Mouse (Mus musculus) heart, embryonic 15.5 days (tissue): ENCODE data around the gene Cenpv. TPM values are rescaled to one million over a fixed set of nuclear protein-coding genes. Genes with fewer than 3 reads are reported as not detected.

ENCODE experiments used
- ATAC-seq: fragments of 200-750 bp; cut with Nextera tagmentation; replicated peaks from 2 replicates; pipeline ENCODE4 v1.8.0; 2017; ENCODE audit warnings: low read depth, moderate TSS enrichment; ENCODE audit not compliant: insufficient number of reproducible peaks, insufficient read depth, low FRiP score
- H3K27ac ChIP-seq: fragments of 300-500 bp; sonication (generic); 2 replicates; pipeline ENCODE4 v1.5.1; 2015; ENCODE audit warnings: mild to moderate bottlenecking, inconsistent platforms
- H3K27me3 ChIP-seq: fragments of 300-500 bp; sonication (generic); 2 replicates; pipeline ENCODE4 v1.6.1; 2015; ENCODE audit warnings: inconsistent platforms
- H3K36me3 ChIP-seq: fragments of 300-500 bp; sonication (generic); 2 replicates; pipeline ENCODE4 v1.6.1; 2015; ENCODE audit warnings: mild to moderate bottlenecking, inconsistent platforms
- H3K4me1 ChIP-seq: fragments of 300-500 bp; sonication (generic); replicated peaks from 2 replicates; pipeline ENCODE4 v1.6.1; 2015; ENCODE audit warnings: inconsistent platforms
- H3K4me2 ChIP-seq: fragments of 300-500 bp; sonication (generic); 2 replicates; pipeline ENCODE4 v1.6.1; 2015; ENCODE audit warnings: inconsistent platforms, mild to moderate bottlenecking, moderate library complexity
- H3K4me3 ChIP-seq: fragments of 300-500 bp; sonication (generic); 2 replicates; pipeline ENCODE4 v1.5.1; 2015; ENCODE audit warnings: mild to moderate bottlenecking, inconsistent platforms
- H3K9ac ChIP-seq: fragments of 300-500 bp; sonication (generic); 2 replicates; pipeline ENCODE4 v1.6.1; 2015; ENCODE audit warnings: mild to moderate bottlenecking, inconsistent platforms
- H3K9me3 ChIP-seq: fragments of 300-500 bp; sonication (generic); replicated peaks from 2 replicates; pipeline ENCODE4 v1.6.1; 2016; ENCODE audit warnings: inconsistent platforms
- WGBS: fragments of 180-500 bp; shearing (Covaris S2); methylation state at CpG from one replicate; pipeline ENCODE4 v1.1.7; 2015; ENCODE audit warnings: mixed read lengths; 5-methylcytosine and 5-hydroxymethylcytosine counted together
- polyA plus RNA-seq: library from polyadenylated mRNA; unstranded; fragments of >200 nt; fragmentation: Nextera tagmentation; extraction: Ambion mirVana; gene quantifications from 2 replicates; pipeline ENCODE4 v1.2.1, GENCODE M21; 2015

Gene Cenpv
- polyA plus RNA-seq, 1 experiment from 2014 or later, result 17.1 TPM

- no peak overlapping the region for H3K4me3 ChIP-seq
- no peak overlapping the region for H3K4me2 ChIP-seq
- H3K27ac ChIP-seq, result no peak overlapping the region
- no peak overlapping the region for H3K9ac ChIP-seq
- peaks cover 19% of the 10 kb centered on the region for H3K4me1 ChIP-seq
- H3K27me3 ChIP-seq, result no peaks in the 10 kb centered on the region
- 92% methylated on average over 2 of the region's 2 CpGs for WGBS
- no peaks in the 10 kb centered on the region for H3K9me3 ChIP-seq
- no peak for ATAC-seq
- no peaks in the 10 kb centered on the region for H3K36me3 ChIP-seq
These were observed 40.3 kb downstream of the Cenpv start for GRCm38 (mm10) chr11:62498802-62499201.

- no peak overlapping the region for H3K27ac ChIP-seq
- WGBS, result 46% methylated on average over 3 of the region's 3 CpGs
- H3K4me3 ChIP-seq, result no peak overlapping the region
- H3K9me3 ChIP-seq, result no peaks in the 10 kb centered on the region
- no peaks in the 10 kb centered on the region for H3K36me3 ChIP-seq
- H3K4me2 ChIP-seq, result no peak overlapping the region
- peaks cover 19% of the 10 kb centered on the region for H3K4me1 ChIP-seq
- H3K27me3 ChIP-seq, result no peaks in the 10 kb centered on the region
- no peak overlapping the region for H3K9ac ChIP-seq
- no peak for ATAC-seq
These were observed 41.9 kb downstream of the Cenpv start for GRCm38 (mm10) chr11:62497181-62497580.

- ATAC-seq, result no peak
- Histone ChIP-seq H3K4me1 (peaks cover 19% of the 10 kb centered on the region), H3K27ac (no peak overlapping the region), H3K4me3 (no peak overlapping the region), H3K36me3 (no peaks in the 10 kb centered on the region), H3K9ac (no peak overlapping the region), H3K27me3 (no peaks in the 10 kb centered on the region), H3K9me3 (no peaks in the 10 kb centered on the region), H3K4me2 (no peak overlapping the region)
- WGBS, result 56% methylated on average over 5 of the region's 5 CpGs
These were observed 42.8 kb downstream of the Cenpv start for GRCm38 (mm10) chr11:62496151-62496715.

GRCm38 (mm10) chr11:62495276-62495801 is 43.7 kb downstream of the Cenpv start:
- H3K9me3 ChIP-seq, result no peaks in the 10 kb centered on the region
- H3K4me2 ChIP-seq, result no peak overlapping the region
- H3K27ac ChIP-seq, result peak overlapping the region; percentile 81
- no peaks in the 10 kb centered on the region for H3K36me3 ChIP-seq
- WGBS, result 36% methylated on average over 9 of the region's 10 CpGs
- peaks cover 19% of the 10 kb centered on the region for H3K4me1 ChIP-seq
- ATAC-seq, result 0 out of 2 replicates have a peak, but pooled peaks have one; percentile 47
- H3K27me3 ChIP-seq, result no peaks in the 10 kb centered on the region
- H3K4me3 ChIP-seq, result no peak overlapping the region
- H3K9ac ChIP-seq, result no peak overlapping the region

GRCm38 (mm10) chr11:62494754-62495275 is 44.2 kb downstream of the Cenpv start:
- H3K4me1 ChIP-seq, result peaks cover 19% of the 10 kb centered on the region
- WGBS, result 8% methylated on average over 6 of the region's 6 CpGs
- no peaks in the 10 kb centered on the region for H3K36me3 ChIP-seq
- H3K9ac ChIP-seq, result no peak overlapping the region
- H3K4me2 ChIP-seq, result no peak overlapping the region
- ATAC-seq, result peak; percentile 68
- peak overlapping the region; percentile 81 for H3K27ac ChIP-seq
- H3K27me3 ChIP-seq, result no peaks in the 10 kb centered on the region
- no peak overlapping the region for H3K4me3 ChIP-seq
- H3K9me3 ChIP-seq, result no peaks in the 10 kb centered on the region

- WGBS, result 94% methylated on average over 6 of the region's 6 CpGs
- Histone ChIP-seq H3K4me3 (no peak overlapping the region), H3K36me3 (no peaks in the 10 kb centered on the region), H3K27me3 (no peaks in the 10 kb centered on the region), H3K9ac (no peak overlapping the region), H3K27ac (no peak overlapping the region), H3K4me1 (peaks cover 19% of the 10 kb centered on the region), H3K4me2 (no peak overlapping the region), H3K9me3 (no peaks in the 10 kb centered on the region)
- no peak for ATAC-seq
These were observed 45.4 kb downstream of the Cenpv start for GRCm38 (mm10) chr11:62493701-62494100.

- ATAC-seq, result no peak
- no peak overlapping the region for H3K9ac ChIP-seq
- no peaks in the 10 kb centered on the region for H3K27me3 ChIP-seq
- H3K9me3 ChIP-seq, result no peaks in the 10 kb centered on the region
- H3K27ac ChIP-seq, result no peak overlapping the region
- no peaks in the 10 kb centered on the region for H3K4me1 ChIP-seq
- WGBS, result 94% methylated on average over 10 of the region's 10 CpGs
- H3K4me2 ChIP-seq, result no peak overlapping the region
- H3K36me3 ChIP-seq, result no peaks in the 10 kb centered on the region
- no peak overlapping the region for H3K4me3 ChIP-seq
These were observed 51.3 kb downstream of the Cenpv start for GRCm38 (mm10) chr11:62487540-62488350.

GRCm38 (mm10) chr11:62486949-62487348 is 52.1 kb downstream of the Cenpv start:
- Histone ChIP-seq H3K4me3 (no peak overlapping the region), H3K4me1 (no peaks in the 10 kb centered on the region), H3K9ac (no peak overlapping the region), H3K27me3 (no peaks in the 10 kb centered on the region), H3K27ac (no peak overlapping the region), H3K4me2 (no peak overlapping the region), H3K9me3 (no peaks in the 10 kb centered on the region), H3K36me3 (no peaks in the 10 kb centered on the region)
- no peak for ATAC-seq
- 92% methylated on average over 1 of the region's 1 CpGs for WGBS

- no peak for ATAC-seq
These were observed 59.5 kb downstream of the Cenpv start for GRCm38 (mm10) chr11:62479581-62479980.

GRCm38 (mm10) chr11:62478931-62479330 is 60.1 kb downstream of the Cenpv start:
- Histone ChIP-seq H3K4me1 (peaks cover 12% of the 10 kb centered on the region), H3K27me3 (no peaks in the 10 kb centered on the region), H3K27ac (0 out of 2 replicates have a peak overlapping the region, but pooled peaks have one; percentile 3), H3K36me3 (no peaks in the 10 kb centered on the region), H3K4me2 (no peak overlapping the region), H3K4me3 (no peak overlapping the region), H3K9ac (no peak overlapping the region), H3K9me3 (no peaks in the 10 kb centered on the region)
- no peak for ATAC-seq
- WGBS, result 43% methylated on average over 6 of the region's 6 CpGs

More at GRCm38 (mm10) chr11:62479581-62479980, 59.5 kb downstream of the Cenpv start:
- Histone ChIP-seq H3K27ac (no peak overlapping the region), H3K4me2 (no peak overlapping the region), H3K27me3 (no peaks in the 10 kb centered on the region), H3K4me3 (no peak overlapping the region), H3K9me3 (no peaks in the 10 kb centered on the region), H3K4me1 (peaks cover 12% of the 10 kb centered on the region), H3K9ac (no peak overlapping the region), H3K36me3 (no peaks in the 10 kb centered on the region)
- 86% methylated on average over 5 of the region's 5 CpGs for WGBS

- no peak for ATAC-seq
- Histone ChIP-seq H3K27ac (no peak overlapping the region), H3K9ac (no peak overlapping the region), H3K4me3 (no peak overlapping the region), H3K4me1 (peaks cover 12% of the 10 kb centered on the region), H3K4me2 (no peak overlapping the region), H3K36me3 (no peaks in the 10 kb centered on the region), H3K9me3 (no peaks in the 10 kb centered on the region), H3K27me3 (no peaks in the 10 kb centered on the region)
- WGBS, result 73% methylated on average over 4 of the region's 4 CpGs
These were observed 62.9 kb downstream of the Cenpv start for GRCm38 (mm10) chr11:62476156-62476555.
